Mouse (Mus musculus): Measurements from ENCODE around the gene B3galt4. TPM values are rescaled to one million over a fixed set of nuclear protein-coding genes. Genes with fewer than 3 reads are reported as not detected.
A peak's percentile ranks its signal among the peaks of the same experiment; 100 is the strongest.
"Not testable (repeated sequence)": the region's sequence is repeated elsewhere in the genome, so short reads cannot be mapped to it uniquely, and the experiment has no call there.

The B3galt4 gene
- polyA plus RNA-seq (2016; fragmentation: Nextera tagmentation; extraction: Ambion mirVana): 2.9 and 3.9 TPM in 2 replicates

- no peaks in the 10 kb centered on the region for H3K9me3 ChIP-seq (replicated peaks)
- no peaks in the 10 kb centered on the region for H3K27me3 ChIP-seq (ENCODE audit: low read depth, poor library complexity, severe bottlenecking)
- H3K36me3 ChIP-seq: peaks cover 82% of the 10 kb centered on the region
- DNase-seq (ENCODE audit: low spot score): peak; percentile 92
- peak within 1 kb of the TSS; percentile 99 for H3K4me3 ChIP-seq
- 1% methylated on average over 45 of the region's 45 CpGs for WGBS
- H3K27ac ChIP-seq: peak within 1 kb of the TSS; percentile 88
- H3K4me1 ChIP-seq: peaks cover 53% of the 10 kb centered on the region
These were observed at the start of gene B3galt4 for GRCm38 (mm10) chr17:33951021-33951946. Gene B3galt4, minus strand, starts transcription at chr17:33951488.

DNA sequence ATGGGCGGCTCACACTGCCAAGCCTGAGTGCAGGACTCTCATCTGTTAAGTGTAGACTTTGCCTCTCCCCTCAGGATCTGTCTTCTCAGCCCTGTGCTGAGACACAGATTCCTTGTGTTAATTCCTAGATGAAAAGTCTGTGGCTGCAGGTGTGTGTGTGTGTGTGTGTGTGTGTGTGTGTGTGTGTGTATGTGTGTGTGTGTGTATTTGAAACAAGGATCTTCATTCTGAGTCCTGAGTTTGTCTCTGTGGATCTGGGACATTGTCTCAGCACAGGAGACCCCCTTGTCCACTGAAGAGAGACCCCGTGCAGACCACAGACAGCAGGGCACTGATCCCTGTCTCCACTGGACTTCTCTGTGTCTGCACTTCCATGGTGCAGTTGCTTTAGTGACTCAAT lies 49.5 kb upstream of the B3galt4 start:
- Histone ChIP-seq H3K27me3 (ENCODE audit: low read depth, poor library complexity, severe bottlenecking) (peaks cover 63% of the 10 kb centered on the region), H3K4me1 (peaks cover 14% of the 10 kb centered on the region)
- H3K4me3 ChIP-seq; H3K9me3 ChIP-seq (replicated peaks); DNase-seq (ENCODE audit: low spot score); H3K27ac ChIP-seq; H3K36me3 ChIP-seq: not testable (repeated sequence)
- WGBS: 74% methylated on average over 2 of the region's 2 CpGs

DNA sequence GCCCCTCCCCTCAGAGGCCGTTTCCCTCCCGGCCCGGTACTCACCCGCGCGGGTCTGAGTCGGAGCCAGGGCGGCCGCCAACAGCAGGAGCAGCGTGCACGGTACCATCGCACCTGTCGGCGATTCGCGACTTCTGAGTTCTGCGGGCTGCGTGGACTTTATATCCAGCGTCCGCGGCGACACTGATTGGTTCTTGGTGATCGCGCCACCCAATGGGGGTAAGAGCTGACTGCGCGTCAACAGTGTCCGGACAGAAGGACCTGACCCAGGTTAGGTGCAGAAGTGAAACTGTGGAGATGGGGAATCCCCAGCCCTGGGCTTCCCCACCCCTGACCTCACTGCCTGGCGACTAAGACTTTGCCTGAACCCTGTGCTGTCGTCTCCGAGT lies 48.9 kb upstream of the B3galt4 start, which contains the start of gene H2-K1:
H2-K1 (minus strand) TSS at position 198 of the 388 bp plus-strand sequence.
- peaks cover 63% of the 10 kb centered on the region for H3K27me3 ChIP-seq (ENCODE audit: low read depth, poor library complexity, severe bottlenecking)
- WGBS: under 1% methylated on average over 28 of the region's 30 CpGs
- H3K4me1 ChIP-seq: peaks cover 14% of the 10 kb centered on the region
- H3K36me3 ChIP-seq: no peaks in the 10 kb centered on the region
- DNase-seq (ENCODE audit: low spot score): peak; percentile 68
- 0 out of 2 replicates have a peak within 1 kb of the TSS, but pooled peaks have one; percentile 16 for H3K27ac ChIP-seq
- H3K4me3 ChIP-seq: peak within 1 kb of the TSS; percentile 60
- H3K9me3 ChIP-seq (replicated peaks): no peaks in the 10 kb centered on the region

GRCm38 (mm10) chr17:33999341-34000149 lies 48.3 kb upstream of the B3galt4 start:
- H3K9me3 ChIP-seq (replicated peaks): no peaks in the 10 kb centered on the region
- peaks cover 63% of the 10 kb centered on the region for H3K27me3 ChIP-seq (ENCODE audit: low read depth, poor library complexity, severe bottlenecking)
- 0 out of 2 replicates have a peak overlapping the region, but pooled peaks have one; percentile 16 for H3K27ac ChIP-seq
- WGBS: 3% methylated on average over 87 of the region's 87 CpGs
- peak; percentile 58 for DNase-seq (ENCODE audit: low spot score)
- no peaks in the 10 kb centered on the region for H3K36me3 ChIP-seq
- H3K4me1 ChIP-seq: peaks cover 14% of the 10 kb centered on the region
- H3K4me3 ChIP-seq: peak overlapping the region; percentile 60

DNA sequence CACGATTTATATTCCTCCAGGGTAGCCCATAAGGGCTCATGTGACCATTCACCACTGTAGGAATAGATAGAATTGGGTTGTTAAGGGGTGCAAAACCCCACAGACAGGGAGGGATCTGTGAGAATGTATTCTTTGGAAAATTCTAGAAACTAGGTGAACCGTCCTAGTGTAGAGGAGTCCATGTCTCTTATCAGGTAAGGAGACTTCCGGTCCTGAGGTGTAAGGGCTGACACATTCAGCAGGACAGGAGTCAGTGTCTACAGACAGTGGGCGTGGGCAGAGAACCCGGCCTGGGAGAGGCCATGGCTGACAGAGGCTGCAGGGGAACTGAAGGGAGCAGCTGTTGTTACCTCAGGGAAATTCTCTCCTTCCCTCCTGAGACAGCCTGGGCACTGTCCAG lies 47.4 kb upstream of the B3galt4 start:
- peaks cover 14% of the 10 kb centered on the region for H3K4me1 ChIP-seq
- H3K36me3 ChIP-seq; H3K9me3 ChIP-seq (replicated peaks); H3K27ac ChIP-seq; DNase-seq (ENCODE audit: low spot score); H3K4me3 ChIP-seq: not testable (repeated sequence)
- H3K27me3 ChIP-seq (ENCODE audit: low read depth, poor library complexity, severe bottlenecking): peaks cover 63% of the 10 kb centered on the region
- WGBS: 61% methylated on average over 5 of the region's 5 CpGs

- not testable (repeated sequence) for H3K9me3 ChIP-seq (replicated peaks); DNase-seq (ENCODE audit: low spot score); H3K36me3 ChIP-seq; H3K27ac ChIP-seq; H3K4me3 ChIP-seq
- peaks cover 53% of the 10 kb centered on the region for H3K27me3 ChIP-seq (ENCODE audit: low read depth, poor library complexity, severe bottlenecking)
- 90% methylated on average over 2 of the region's 2 CpGs for WGBS
- H3K4me1 ChIP-seq: peaks cover 14% of the 10 kb centered on the region
These were observed 45.7 kb upstream of the B3galt4 start for GRCm38 (mm10) chr17:33997025-33997424.

- H3K4me1 ChIP-seq: peaks cover 14% of the 10 kb centered on the region
- peaks cover 39% of the 10 kb centered on the region for H3K27me3 ChIP-seq (ENCODE audit: low read depth, poor library complexity, severe bottlenecking)
- 35% methylated on average over 3 of the region's 3 CpGs for WGBS
- H3K27ac ChIP-seq: no peak overlapping the region
- H3K36me3 ChIP-seq: no peaks in the 10 kb centered on the region
- no peak overlapping the region for H3K4me3 ChIP-seq
- no peaks in the 10 kb centered on the region for H3K9me3 ChIP-seq (replicated peaks)
- DNase-seq (ENCODE audit: low spot score): no peak
These were observed 44.4 kb upstream of the B3galt4 start for GRCm38 (mm10) chr17:33995651-33996050.

DNA sequence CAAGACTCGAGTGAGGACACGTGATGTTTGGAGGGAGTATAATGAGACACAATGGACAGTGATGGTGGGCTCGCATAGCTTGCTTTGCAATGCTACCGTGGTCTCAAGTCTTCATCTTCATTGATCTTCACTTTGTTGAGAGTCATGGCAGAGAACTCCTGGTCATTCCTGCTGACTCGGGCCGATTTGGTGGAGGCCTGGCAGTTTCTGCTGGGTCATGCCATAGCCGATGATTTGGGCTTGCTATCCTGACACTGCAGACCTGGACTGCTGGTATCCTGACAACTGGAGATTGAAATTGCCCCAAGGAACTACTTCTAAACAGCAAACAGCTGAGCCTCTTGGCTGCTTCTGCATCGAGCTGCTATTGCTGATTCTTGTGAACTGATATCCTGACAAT lies 43.7 kb upstream of the B3galt4 start:
- H3K4me3 ChIP-seq: no peak overlapping the region
- H3K27ac ChIP-seq: no peak overlapping the region
- H3K9me3 ChIP-seq (replicated peaks): no peaks in the 10 kb centered on the region
- H3K36me3 ChIP-seq: no peaks in the 10 kb centered on the region
- 94% methylated on average over 8 of the region's 8 CpGs for WGBS
- H3K27me3 ChIP-seq (ENCODE audit: low read depth, poor library complexity, severe bottlenecking): peaks cover 32% of the 10 kb centered on the region
- DNase-seq (ENCODE audit: low spot score): no peak
- peaks cover 9% of the 10 kb centered on the region for H3K4me1 ChIP-seq

DNA sequence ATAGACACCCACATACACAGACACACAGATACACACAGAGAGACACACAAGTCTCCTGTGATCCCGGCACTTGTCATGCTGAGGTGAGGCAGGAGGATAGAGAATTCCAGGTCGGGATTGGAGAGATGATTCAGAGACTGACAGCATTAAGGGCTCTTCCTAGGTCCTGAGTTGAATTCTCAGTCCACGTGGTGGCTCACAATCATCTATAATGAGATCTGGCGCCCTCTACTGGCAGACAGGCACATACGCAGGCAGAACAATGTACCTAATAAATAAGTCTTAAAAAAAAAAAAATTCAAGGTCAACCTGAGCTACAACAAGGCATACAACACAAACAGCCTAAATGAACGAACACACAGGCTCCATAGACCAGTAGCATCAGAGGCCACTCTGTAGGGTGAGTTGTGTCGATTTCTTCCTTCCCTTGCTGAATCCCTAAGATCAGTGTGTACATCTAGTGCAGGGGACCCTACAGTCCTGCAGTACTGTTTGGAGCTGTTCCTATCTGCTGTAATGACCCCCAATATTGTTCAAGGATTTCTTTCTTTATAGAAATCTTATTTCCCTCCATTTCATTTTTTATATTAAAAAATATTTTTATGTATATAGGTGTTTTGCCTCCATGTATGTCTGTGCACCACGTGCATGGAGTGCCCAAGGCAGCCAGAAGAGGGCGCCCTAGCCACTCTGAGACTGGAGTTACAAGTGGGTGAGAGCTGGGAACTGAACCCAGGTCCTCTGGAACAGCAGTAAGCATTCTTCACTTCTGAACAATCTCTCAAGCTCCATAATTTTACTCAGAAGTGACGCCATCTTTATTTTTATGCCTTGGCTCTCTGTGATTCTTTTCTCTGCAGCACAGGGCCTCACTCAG lies 40.7 kb upstream of the B3galt4 start:
- WGBS: 34% methylated on average over 10 of the region's 10 CpGs
- Histone ChIP-seq H3K4me1 (no peaks in the 10 kb centered on the region), H3K27ac (no peak overlapping the region), H3K27me3 (ENCODE audit: low read depth, poor library complexity, severe bottlenecking) (peaks cover 3% of the 10 kb centered on the region), H3K9me3 (replicated peaks) (no peaks in the 10 kb centered on the region), H3K36me3 (no peaks in the 10 kb centered on the region), H3K4me3 (no peak overlapping the region)
- peak; percentile 75 for DNase-seq (ENCODE audit: low spot score)

DNA sequence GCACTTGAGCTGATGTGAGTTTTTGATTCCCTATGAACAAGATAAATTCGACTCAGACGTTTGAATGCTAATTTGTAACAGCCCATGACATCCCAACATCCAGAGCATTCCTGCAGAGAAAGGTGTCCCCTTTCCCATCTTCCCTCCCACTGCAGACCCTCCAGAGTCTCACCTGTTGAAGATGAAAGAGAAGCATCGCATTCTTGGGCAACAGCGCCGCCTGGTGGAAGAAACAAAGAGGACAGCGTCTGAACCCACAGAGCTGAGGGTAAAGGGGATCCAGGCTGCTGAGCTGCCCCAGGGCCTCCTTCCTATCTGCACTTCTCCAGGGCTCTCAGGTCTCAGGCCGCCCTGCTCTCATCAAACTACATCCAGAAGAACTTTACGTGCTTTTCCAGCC lies 30.8 kb upstream of the B3galt4 start:
- Histone ChIP-seq H3K4me1 (peaks cover 29% of the 10 kb centered on the region), H3K27me3 (ENCODE audit: low read depth, poor library complexity, severe bottlenecking) (peaks cover 36% of the 10 kb centered on the region)
- not testable (repeated sequence) for H3K36me3 ChIP-seq; H3K9me3 ChIP-seq (replicated peaks); H3K27ac ChIP-seq; H3K4me3 ChIP-seq
- 7% methylated on average over 8 of the region's 8 CpGs for WGBS
- peak; percentile 76 for DNase-seq (ENCODE audit: low spot score)

GRCm38 (mm10) chr17:33981192-33981909 lies 30.1 kb upstream of the B3galt4 start:
- Histone ChIP-seq H3K27me3 (ENCODE audit: low read depth, poor library complexity, severe bottlenecking) (peaks cover 44% of the 10 kb centered on the region), H3K27ac (peak overlapping the region; percentile 91), H3K4me1 (peaks cover 29% of the 10 kb centered on the region), H3K4me3 (peak overlapping the region; percentile 62)
- not testable (repeated sequence) for H3K36me3 ChIP-seq; H3K9me3 ChIP-seq (replicated peaks)
- DNase-seq (ENCODE audit: low spot score): peak; percentile 92
- WGBS: 1% methylated on average over 27 of the region's 27 CpGs
